Mouse (Mus musculus): ENCODE measurements around the gene Il18r1. TPM values are rescaled to one million over a fixed set of nuclear protein-coding genes. Genes with fewer than 3 reads are reported as not detected.

Gene Il18r1
- polyA plus RNA-seq, 1 experiment from 2014 or later, result not detected

- H3K27ac ChIP-seq, result no peak overlapping the region
- no peaks in the 10 kb centered on the region for H3K36me3 ChIP-seq
- no peak overlapping the region for H3K4me2 ChIP-seq
- no peaks in the 10 kb centered on the region for H3K4me1 ChIP-seq (replicated peaks)
- no peaks in the 10 kb centered on the region for H3K27me3 ChIP-seq
- H3K9ac ChIP-seq, result no peak overlapping the region
- H3K9me3 ChIP-seq, result no peaks in the 10 kb centered on the region
- no peak overlapping the region for H3K4me3 ChIP-seq
- ATAC-seq (ENCODE audit: low FRiP score), result no peak
- 94% methylated on average over 3 of the region's 3 CpGs for WGBS
These were observed 20.6 kb upstream of the Il18r1 start for GRCm38 (mm10) chr1:40444800-40445199.

DNA sequence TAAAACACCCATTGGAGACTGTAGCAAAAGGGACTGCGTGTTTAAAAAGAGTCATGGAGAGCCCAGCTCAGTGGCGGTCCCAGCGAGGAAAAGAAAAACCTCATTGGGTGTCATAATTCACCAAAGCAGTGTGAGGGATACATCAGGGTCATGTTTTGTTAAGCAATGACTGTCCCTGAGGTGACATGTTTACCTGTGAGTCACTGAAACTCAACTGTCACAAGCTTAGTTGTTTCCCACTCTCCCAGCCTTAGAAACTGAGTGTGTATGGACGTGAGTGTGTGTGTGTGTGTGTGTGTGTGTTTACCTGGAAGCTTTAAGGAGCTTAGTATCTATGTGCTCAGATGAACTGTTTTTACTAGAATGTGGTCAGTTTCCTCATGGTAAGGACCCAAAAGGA lies 2.0 kb downstream of the Il18r1 start:
- Histone ChIP-seq H3K4me1 (replicated peaks) (no peaks in the 10 kb centered on the region), H3K36me3 (no peaks in the 10 kb centered on the region), H3K27me3 (no peaks in the 10 kb centered on the region), H3K27ac (no peak overlapping the region), H3K4me3 (no peak overlapping the region), H3K9ac (no peak overlapping the region), H3K9me3 (no peaks in the 10 kb centered on the region), H3K4me2 (no peak overlapping the region)
- WGBS, result 93% methylated on average over 4 of the region's 4 CpGs
- no peak for ATAC-seq (ENCODE audit: low FRiP score)

GRCm38 (mm10) chr1:40468805-40469204 lies 3.5 kb downstream of the Il18r1 start:
- no peak overlapping the region for H3K4me2 ChIP-seq
- WGBS, result 91% methylated on average over 2 of the region's 2 CpGs
- no peaks in the 10 kb centered on the region for H3K27me3 ChIP-seq
- H3K9me3 ChIP-seq, result no peaks in the 10 kb centered on the region
- H3K4me1 ChIP-seq (replicated peaks), result no peaks in the 10 kb centered on the region
- no peak overlapping the region for H3K9ac ChIP-seq
- ATAC-seq (ENCODE audit: low FRiP score), result no peak
- no peak overlapping the region for H3K27ac ChIP-seq
- H3K36me3 ChIP-seq, result no peaks in the 10 kb centered on the region
- H3K4me3 ChIP-seq, result no peak overlapping the region

DNA sequence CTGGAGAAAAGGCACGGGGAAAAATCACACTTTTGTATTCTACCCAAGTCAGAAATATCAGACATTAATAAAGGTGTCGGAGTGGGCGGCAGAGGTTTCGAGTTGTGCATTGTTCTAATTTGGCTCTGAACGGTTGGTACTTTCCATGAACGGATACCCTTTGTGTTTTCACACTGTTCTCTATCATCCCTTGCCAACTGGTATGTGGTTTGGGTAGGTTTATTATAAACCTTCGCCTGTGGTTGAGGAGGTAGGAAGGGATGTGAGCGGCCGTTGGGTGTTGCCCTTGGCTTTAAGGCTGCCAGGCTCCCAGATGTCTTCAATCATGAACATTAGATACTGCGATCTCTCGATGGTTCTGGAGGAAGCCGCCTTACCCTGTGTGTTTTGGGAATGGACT lies 4.5 kb downstream of the Il18r1 start:
- ATAC-seq (ENCODE audit: low FRiP score), result no peak
- Histone ChIP-seq H3K4me2 (no peak overlapping the region), H3K27me3 (no peaks in the 10 kb centered on the region), H3K27ac (no peak overlapping the region), H3K36me3 (no peaks in the 10 kb centered on the region), H3K9ac (no peak overlapping the region), H3K4me1 (replicated peaks) (no peaks in the 10 kb centered on the region), H3K4me3 (no peak overlapping the region), H3K9me3 (no peaks in the 10 kb centered on the region)
- 91% methylated on average over 12 of the region's 12 CpGs for WGBS

GRCm38 (mm10) chr1:40472401-40472800 lies 7.0 kb downstream of the Il18r1 start:
- ATAC-seq (ENCODE audit: low FRiP score), result no peak
- 98% methylated on average over 1 of the region's 1 CpGs for WGBS
- H3K27ac ChIP-seq, result no peak overlapping the region
- no peaks in the 10 kb centered on the region for H3K36me3 ChIP-seq
- no peaks in the 10 kb centered on the region for H3K9me3 ChIP-seq
- H3K9ac ChIP-seq, result no peak overlapping the region
- no peak overlapping the region for H3K4me2 ChIP-seq
- no peak overlapping the region for H3K4me3 ChIP-seq
- no peaks in the 10 kb centered on the region for H3K4me1 ChIP-seq (replicated peaks)
- H3K27me3 ChIP-seq, result no peaks in the 10 kb centered on the region

GRCm38 (mm10) chr1:40473640-40474039 lies 8.3 kb downstream of the Il18r1 start:
- 87% methylated on average over 4 of the region's 4 CpGs for WGBS
- H3K4me3 ChIP-seq, result no peak overlapping the region
- H3K36me3 ChIP-seq, result no peaks in the 10 kb centered on the region
- H3K27me3 ChIP-seq, result no peaks in the 10 kb centered on the region
- ATAC-seq (ENCODE audit: low FRiP score), result no peak
- H3K9me3 ChIP-seq, result no peaks in the 10 kb centered on the region
- no peak overlapping the region for H3K9ac ChIP-seq
- H3K4me1 ChIP-seq (replicated peaks), result no peaks in the 10 kb centered on the region
- H3K4me2 ChIP-seq, result no peak overlapping the region
- H3K27ac ChIP-seq, result no peak overlapping the region

DNA sequence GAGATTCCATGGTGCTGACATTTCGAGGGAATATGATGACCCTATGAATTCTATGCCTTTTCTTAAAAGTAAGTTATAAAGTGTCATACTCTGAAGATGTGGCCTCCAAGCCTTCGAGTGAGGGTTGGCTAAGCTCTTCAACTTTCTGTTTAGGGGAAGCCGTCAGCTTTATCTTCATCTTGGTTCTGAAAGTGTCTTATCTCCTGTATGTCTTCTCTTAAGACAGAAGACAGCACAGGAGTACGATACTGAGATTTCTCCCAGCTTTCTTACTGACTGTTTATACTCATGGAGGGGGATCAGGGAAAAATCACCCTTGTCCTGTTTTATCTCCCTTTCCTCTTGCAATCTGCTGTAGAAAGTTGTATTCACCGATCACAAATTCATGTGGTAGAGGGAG lies 9.0 kb downstream of the Il18r1 start:
- Histone ChIP-seq H3K4me3 (no peak overlapping the region), H3K27me3 (no peaks in the 10 kb centered on the region), H3K4me2 (no peak overlapping the region), H3K4me1 (replicated peaks) (no peaks in the 10 kb centered on the region), H3K36me3 (no peaks in the 10 kb centered on the region), H3K27ac (no peak overlapping the region), H3K9ac (no peak overlapping the region), H3K9me3 (no peaks in the 10 kb centered on the region)
- no peak for ATAC-seq (ENCODE audit: low FRiP score)
- WGBS, result 92% methylated on average over 5 of the region's 5 CpGs

- H3K9ac ChIP-seq, result no peak overlapping the region
- no peaks in the 10 kb centered on the region for H3K9me3 ChIP-seq
- no peak overlapping the region for H3K27ac ChIP-seq
- no peaks in the 10 kb centered on the region for H3K36me3 ChIP-seq
- H3K27me3 ChIP-seq, result no peaks in the 10 kb centered on the region
- WGBS, result 72% methylated on average over 3 of the region's 3 CpGs
- H3K4me3 ChIP-seq, result no peak overlapping the region
- H3K4me1 ChIP-seq (replicated peaks), result no peaks in the 10 kb centered on the region
- no peak for ATAC-seq (ENCODE audit: low FRiP score)
- H3K4me2 ChIP-seq, result no peak overlapping the region
These were observed 10.3 kb downstream of the Il18r1 start for GRCm38 (mm10) chr1:40475697-40476096.

DNA sequence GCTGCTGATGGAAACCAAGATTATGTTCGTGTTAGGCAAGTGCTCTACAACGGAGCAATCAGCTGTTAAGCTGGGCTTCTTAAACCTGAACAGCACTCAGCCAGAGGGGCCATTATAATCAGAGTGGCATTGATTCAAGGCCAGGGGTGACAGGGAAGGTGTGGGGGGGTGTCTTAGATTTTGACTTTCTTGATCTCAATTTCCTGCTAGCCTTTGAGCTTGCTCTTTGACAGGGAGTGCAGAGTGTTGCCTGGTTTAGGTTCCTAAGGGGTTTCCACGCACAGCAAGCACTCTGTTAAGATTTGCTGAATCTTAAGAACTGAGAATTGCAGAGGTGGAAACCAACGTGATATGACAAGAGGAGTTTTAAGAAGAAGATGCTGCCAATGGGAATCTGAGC lies 11.4 kb downstream of the Il18r1 start:
- no peaks in the 10 kb centered on the region for H3K27me3 ChIP-seq
- no peaks in the 10 kb centered on the region for H3K4me1 ChIP-seq (replicated peaks)
- H3K4me3 ChIP-seq, result no peak overlapping the region
- WGBS, result 72% methylated on average over 4 of the region's 4 CpGs
- no peaks in the 10 kb centered on the region for H3K9me3 ChIP-seq
- no peak overlapping the region for H3K4me2 ChIP-seq
- no peak overlapping the region for H3K9ac ChIP-seq
- H3K36me3 ChIP-seq, result no peaks in the 10 kb centered on the region
- ATAC-seq (ENCODE audit: low FRiP score), result no peak
- no peak overlapping the region for H3K27ac ChIP-seq

- no peak overlapping the region for H3K27ac ChIP-seq
- H3K4me3 ChIP-seq, result no peak overlapping the region
- WGBS, result 87% methylated on average over 6 of the region's 6 CpGs
- no peaks in the 10 kb centered on the region for H3K27me3 ChIP-seq
- H3K9ac ChIP-seq, result no peak overlapping the region
- no peaks in the 10 kb centered on the region for H3K36me3 ChIP-seq
- H3K4me2 ChIP-seq, result no peak overlapping the region
- H3K4me1 ChIP-seq (replicated peaks), result no peaks in the 10 kb centered on the region
- H3K9me3 ChIP-seq, result no peaks in the 10 kb centered on the region
- no peak for ATAC-seq (ENCODE audit: low FRiP score)
These were observed 14.2 kb downstream of the Il18r1 start for GRCm38 (mm10) chr1:40479505-40479923.

- no peaks in the 10 kb centered on the region for H3K4me1 ChIP-seq (replicated peaks)
- WGBS, result 93% methylated on average over 4 of the region's 4 CpGs
- H3K36me3 ChIP-seq, result no peaks in the 10 kb centered on the region
- H3K4me2 ChIP-seq, result no peak overlapping the region
- H3K27me3 ChIP-seq, result no peaks in the 10 kb centered on the region
- no peak overlapping the region for H3K9ac ChIP-seq
- H3K27ac ChIP-seq, result no peak overlapping the region
- H3K4me3 ChIP-seq, result no peak overlapping the region
- ATAC-seq (ENCODE audit: low FRiP score), result no peak
- H3K9me3 ChIP-seq, result no peaks in the 10 kb centered on the region
These were observed 29.2 kb downstream of the Il18r1 start for GRCm38 (mm10) chr1:40494594-40494993.

GRCm38 (mm10) chr1:40499708-40500107 lies 34.4 kb downstream of the Il18r1 start:
- no peaks in the 10 kb centered on the region for H3K4me1 ChIP-seq (replicated peaks)
- no peaks in the 10 kb centered on the region for H3K9me3 ChIP-seq
- no peak overlapping the region for H3K27ac ChIP-seq
- H3K36me3 ChIP-seq, result no peaks in the 10 kb centered on the region
- H3K4me3 ChIP-seq, result no peak overlapping the region
- H3K4me2 ChIP-seq, result no peak overlapping the region
- WGBS, result 94% methylated on average over 1 of the region's 1 CpGs
- no peaks in the 10 kb centered on the region for H3K27me3 ChIP-seq
- no peak for ATAC-seq (ENCODE audit: low FRiP score)
- no peak overlapping the region for H3K9ac ChIP-seq

DNA sequence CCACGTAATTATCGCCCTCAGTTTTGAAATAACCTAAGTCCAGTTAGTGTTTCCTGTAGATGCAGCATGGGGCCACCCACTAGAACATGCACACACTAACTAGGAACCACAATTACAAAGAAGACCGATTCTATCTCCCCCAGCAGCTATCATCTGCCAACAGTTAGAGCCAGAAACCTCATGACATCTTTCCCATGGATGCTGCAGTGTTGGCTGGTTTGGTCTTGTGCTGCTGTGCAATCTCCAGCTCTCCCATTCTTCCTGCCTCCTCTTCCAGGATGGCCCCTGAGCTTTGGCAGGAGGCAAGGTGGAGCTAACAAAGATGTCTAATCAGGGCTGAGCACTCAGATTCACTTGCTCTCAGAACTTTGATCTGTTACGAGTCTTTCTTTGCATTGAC lies 35.8 kb downstream of the Il18r1 start:
- 92% methylated on average over 4 of the region's 4 CpGs for WGBS
- H3K36me3 ChIP-seq, result no peaks in the 10 kb centered on the region
- ATAC-seq (ENCODE audit: low FRiP score), result no peak
- H3K4me1 ChIP-seq (replicated peaks), result no peaks in the 10 kb centered on the region
- H3K9me3 ChIP-seq, result no peaks in the 10 kb centered on the region
- no peak overlapping the region for H3K4me2 ChIP-seq
- no peak overlapping the region for H3K4me3 ChIP-seq
- no peak overlapping the region for H3K9ac ChIP-seq
- H3K27ac ChIP-seq, result no peak overlapping the region
- no peaks in the 10 kb centered on the region for H3K27me3 ChIP-seq
